Mouse (Mus musculus): Measurements from ENCODE around the gene Rnls.

- no peak for TF ChIP-seq CTCF (IDR thresholded peaks at IDR 0.05; ENCODE audit: low read depth)
- no peak for TF ChIP-seq EP300 (IDR thresholded peaks at IDR 0.05; ENCODE audit: low read depth)
Measured at GRCm38 (mm10) chr19:33318785-33319184, 73.3 kb downstream of the Rnls start.
